Mouse (Mus musculus) induced T-regulatory cell, adult 2 months (primary cell): Measurements from ENCODE around the gene Tmem262.

ENCODE experiments used
- DNase-seq: peaks from one replicate; pipeline ENCODE4 v3.0.0-alpha.2; 2012; ENCODE audit warnings: low read depth

The Tmem262 gene

DNA sequence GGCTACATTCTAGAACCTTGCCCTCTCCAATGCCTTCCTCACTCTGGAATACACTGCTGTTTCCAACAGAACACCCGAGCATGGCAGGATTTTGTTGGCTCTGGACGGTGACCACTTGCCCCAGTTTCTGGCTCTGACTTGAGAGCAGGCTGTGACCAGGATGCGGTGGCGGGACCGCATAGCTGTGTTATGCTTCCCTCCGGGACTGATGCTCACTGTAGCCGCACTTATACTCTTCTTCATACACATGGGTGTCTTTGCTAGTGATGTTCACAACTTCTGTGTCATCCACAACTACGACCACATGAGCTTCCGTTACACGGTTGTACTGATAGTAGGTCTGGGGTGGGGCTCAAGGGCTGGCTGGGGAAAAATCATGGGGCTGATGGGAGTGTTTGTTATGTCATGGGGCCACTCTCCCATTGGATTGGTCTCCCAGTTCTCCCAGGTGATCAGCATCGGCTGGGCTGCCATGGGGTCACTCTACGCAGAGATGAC, at the start of gene Tmem262:
Tmem262 (plus strand) TSS at position 51 of the 498 bp plus-strand sequence.
- DNase-seq: no peak

DNA sequence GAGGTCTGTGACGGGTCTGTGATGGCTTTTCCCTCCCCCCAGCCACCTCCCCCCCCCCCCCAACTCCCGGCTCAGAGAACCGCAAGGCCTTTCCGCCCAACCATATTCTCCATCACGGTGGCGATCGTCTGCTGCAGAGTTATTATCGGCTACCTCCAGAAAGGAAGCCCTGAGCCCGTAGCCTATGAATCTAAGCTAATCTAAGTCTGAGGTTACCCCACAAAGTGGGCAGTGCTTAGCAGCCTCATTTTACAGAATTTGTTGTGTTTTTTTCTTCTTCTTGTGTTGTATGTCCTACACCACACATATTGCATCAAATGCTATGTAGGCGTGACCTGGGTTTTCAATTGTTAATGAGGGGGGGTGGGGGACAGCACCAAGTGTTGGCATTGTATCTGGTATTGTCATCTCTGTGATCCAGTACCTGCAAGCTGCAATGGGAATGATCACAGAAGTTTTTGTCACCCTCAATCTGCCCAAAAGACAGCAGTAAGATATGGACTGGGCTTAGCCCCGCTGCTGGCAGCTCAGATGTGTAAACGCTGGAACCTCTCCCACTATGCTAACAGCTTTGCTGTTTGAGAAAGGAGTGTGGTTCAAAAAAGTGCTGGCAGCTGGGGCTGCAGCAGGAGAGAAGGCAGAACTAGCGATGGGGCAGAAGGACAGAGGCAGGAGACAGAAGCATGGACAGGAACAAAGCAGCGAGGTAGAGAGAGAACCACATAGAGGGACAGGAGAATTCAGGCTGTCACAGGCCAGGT, 49.1 kb upstream of the Tmem262 start:
- DNase-seq: no peak

DNA sequence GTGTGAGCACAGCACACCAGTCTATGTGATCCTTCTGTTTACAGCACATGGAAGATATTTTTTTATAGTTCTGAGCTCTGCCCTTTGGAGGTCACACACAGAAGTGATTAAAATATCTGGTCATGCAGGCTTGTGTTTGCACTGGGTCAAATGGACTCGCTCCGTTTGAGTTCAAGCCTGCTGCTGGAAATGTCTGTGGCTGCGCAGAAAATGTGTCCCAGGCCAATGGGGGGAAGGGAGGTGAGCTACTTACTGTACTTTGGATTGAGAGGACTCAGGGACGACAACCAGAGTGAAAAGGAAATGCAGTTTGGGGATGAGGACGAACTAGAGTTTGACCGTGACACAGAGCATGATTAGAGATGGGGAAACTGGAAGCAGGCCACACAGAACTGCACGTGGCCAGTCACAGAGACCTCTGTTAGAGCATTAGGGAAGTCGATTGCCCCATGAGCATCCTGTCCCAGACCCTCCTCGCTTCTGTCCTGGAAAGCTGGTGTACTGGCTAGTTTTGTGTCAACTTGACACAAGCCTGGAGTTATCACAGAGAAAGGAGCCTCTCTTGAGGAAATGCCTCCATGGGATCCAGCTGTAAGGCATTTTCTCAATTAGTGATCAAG, 43.8 kb upstream of the Tmem262 start:
- DNase-seq: no peak

DNA sequence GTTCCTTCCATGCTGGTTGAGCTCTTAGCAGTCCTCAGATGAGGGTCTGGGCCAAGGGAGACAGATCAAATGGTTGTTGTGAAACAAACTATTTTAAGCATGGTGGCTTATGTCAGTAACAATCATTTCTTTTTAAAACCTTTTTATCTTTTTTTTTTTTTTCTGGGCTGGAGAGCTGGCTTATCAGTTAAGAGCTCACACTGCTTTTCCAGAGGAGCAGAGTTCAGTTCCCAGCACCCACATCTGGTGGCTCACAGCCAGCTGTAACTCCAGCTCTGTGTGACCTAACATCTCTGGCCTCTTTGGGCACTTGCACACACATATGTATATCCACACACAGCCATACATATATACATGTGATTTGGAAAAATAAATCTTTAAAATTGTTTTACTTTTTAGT, 42.1 kb upstream of the Tmem262 start:
- no peak for DNase-seq

DNA sequence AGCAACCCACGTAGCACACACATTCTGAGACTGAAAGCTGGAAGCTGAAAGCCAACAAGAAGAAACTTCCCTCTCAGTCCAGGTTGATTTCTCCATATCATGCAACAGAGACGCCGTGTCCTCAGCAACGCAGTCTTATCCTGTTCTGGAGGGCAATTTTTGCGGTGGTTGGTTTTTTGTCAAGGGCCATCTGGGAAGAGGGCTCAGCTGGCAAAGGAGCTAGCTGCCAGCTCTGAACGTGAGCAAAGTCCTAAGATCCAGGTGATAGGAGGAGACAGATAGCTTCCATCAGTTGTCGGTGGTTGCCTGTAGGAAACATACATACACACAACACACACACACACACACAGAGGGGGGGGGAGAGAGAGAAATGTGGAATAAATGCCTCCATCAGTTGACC, 41.5 kb upstream of the Tmem262 start:
- DNase-seq: no peak

DNA sequence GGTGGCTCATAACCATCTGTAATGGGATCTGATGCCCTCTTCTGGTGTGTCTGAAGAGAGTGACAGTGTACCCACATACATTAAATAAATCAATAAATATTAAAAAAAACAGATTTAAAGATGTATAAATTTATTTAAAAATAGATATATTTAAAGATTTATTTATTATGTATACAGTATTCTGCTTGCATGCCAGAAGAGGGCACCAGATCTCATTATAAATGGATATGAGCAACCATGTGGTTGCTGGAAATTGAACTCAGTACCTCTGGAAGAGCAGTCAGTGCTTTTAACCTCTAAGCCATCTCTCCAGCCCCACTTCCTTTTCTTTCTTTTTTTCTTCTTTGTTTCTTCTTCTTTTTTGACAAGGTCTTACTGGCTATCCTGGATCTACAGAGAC, 39.8 kb upstream of the Tmem262 start:
- DNase-seq: peak; percentile 61

DNA sequence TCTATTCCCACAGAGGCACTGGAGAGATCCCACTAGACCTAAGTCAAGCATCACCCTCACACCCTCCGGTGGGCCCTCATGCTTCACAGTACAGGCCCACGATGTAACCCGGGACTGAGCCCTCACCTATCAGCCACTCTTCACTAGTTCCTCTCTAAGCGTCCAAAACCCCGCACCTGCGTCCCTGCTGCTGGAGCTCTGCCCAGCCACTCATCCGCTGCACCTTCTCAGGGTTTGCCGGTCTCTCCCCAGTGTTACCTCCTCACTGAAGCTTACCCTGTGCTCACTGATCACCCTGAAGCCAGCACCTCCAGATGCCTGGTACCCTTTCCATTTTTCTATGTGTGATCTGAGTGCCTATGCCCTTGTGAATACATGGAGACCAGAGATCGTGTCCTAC, 37.5 kb upstream of the Tmem262 start:
- DNase-seq: no peak

DNA sequence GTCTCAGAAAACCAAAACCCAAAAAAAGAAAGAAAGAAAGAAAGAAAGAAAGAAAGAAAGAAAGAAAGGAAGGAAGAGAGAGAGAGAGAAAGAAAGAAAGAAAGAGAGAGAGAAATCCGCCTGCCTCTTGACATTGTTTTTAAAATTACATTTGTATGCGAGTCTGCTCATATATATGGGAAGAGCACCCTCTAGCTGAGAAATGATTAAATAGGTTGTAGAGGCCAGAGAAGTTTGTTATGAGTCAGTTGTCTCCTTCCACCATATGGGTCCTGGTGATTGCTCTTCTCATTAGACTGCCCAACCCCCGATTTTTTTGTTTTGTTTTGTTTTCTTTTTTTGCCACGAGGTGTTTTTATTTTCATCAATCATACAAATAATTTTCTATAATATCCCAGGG, 35.7 kb upstream of the Tmem262 start:
- DNase-seq: peak; percentile 80

DNA sequence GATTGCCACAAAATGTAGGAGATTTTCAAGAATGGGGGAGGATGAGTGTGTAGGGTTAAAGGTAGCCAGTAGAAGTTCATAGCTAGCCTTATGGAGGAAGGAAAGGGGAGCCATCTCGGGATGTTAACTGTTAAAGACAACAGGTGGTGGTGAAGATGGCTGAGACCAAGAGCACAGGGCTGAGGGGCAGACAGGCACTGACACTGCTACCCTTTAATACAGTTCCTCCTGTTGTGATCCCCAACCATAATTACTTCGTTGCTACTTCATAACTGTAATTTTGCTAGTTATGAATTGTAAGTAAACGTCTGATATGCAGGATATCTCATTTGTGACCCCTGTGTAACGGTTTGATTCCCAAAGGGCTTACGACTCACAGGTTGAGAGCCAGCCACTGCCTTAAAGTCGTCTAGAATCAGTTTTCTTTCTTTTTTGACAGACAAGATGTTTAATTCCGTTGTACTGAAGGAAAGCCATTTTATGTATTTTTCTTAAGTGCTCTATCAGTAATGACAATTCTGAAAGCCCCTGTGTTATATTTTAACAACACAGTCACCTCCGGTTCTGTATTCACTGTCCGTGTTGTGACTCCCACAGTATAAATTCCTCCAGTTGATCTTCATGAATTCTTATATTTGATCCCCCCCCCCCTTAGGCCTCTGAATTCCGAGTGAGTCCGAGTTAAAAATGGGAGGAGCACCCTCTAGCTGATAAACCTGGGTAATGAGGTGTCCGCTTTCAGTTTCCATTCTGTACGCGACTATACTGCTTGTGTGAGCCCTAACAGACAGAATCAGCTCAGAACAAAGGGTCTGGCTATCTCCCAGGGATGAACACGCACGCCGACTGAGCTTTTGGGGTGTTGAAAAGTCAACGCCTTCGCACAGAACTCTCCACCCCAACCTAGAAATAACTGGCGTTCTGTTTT, 34.2 kb upstream of the Tmem262 start:
- DNase-seq: peak; percentile 86

DNA sequence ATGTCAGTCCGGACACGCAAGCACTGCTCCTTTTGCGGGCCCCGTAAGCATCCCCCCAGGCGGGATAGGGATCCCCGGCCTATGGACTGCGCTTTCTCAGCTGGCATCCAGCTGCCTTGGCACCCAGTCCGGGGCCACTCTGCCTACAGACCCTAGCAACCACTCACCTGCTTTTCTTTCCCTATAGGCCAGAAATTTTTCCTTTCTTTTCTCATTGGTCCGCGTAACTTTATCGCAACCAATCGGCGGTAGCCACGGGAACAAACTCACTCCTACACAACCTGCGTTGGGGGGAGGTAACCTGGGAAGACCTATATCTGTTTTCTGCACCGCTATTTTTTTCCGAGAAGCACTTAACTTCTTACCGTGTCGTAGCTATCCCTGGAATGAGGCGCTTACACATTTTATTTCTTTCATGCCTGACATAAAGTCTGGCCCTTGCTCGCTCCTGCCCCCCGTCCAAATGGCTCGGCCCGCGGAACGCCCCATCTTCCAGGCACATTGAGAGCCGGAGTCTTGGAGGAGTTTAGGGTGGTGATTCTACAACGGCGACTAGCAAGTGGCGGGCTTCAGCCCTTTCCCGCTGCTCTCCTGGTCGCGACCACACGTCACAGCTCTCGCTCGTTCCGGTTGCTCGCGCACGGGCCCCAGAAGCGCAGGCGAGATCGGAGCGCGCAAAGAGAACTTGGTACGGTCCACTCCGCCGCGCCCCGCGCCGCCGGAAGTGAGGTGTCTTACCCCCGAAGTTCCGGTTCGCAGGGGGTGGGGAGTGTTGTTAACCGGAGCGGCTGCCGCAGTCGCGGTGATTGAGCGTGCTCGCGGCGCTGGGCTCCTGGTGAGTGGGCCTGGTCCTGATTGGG, 33.3 kb upstream of the Tmem262 start, which contains the start of gene Syvn1:
Syvn1 (plus strand) TSS at position 283 of the 860 bp plus-strand sequence.
- DNase-seq: peak; percentile 98

DNA sequence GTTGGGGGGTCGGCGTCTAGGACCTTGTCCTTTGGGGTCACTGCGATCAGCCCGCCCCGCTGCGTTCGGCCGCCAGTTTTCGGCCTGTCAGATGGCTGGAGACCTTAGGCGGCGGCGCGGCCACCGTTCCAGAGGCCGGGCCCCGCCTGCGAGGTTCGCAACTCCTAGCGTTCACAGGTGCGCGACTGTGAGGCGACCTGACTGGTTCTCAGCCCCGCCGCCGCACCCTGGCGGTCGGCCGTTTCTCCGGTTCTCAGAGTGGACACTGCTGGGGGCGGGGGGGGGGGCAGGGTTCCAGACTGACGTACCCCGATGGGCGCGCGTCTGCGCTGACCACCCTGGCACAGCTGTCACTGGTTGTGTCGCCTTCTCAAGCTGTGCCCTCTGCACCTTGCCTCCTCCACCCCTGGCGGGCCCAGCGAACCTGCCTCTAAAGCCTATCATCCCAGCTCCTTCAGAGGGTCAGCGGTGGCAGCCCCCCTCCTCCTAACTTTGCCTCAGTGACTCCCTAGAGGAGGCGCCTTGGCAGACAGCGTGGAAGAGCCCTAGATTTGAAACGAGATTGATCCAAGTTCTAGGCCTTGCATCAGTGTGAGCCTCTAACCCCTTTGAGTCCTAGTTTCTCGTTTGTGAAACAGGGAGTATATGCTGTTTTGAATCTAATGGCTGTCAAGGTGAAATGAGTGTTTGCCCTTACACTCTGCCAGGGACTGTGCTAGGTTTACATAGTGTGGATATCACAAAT, 32.5 kb upstream of the Tmem262 start:
- no peak for DNase-seq

DNA sequence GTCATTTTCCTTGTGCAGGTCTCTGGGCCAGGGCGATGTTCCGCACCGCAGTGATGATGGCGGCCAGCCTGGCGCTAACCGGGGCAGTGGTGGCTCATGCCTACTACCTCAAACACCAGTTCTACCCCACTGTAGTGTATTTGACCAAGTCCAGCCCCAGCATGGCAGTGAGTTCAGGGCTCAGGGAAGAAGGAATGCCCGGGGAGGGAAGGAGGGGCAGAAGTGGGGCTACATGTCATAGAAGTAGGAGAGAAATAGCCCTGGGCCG, 32.0 kb upstream of the Tmem262 start:
- no peak for DNase-seq

DNA sequence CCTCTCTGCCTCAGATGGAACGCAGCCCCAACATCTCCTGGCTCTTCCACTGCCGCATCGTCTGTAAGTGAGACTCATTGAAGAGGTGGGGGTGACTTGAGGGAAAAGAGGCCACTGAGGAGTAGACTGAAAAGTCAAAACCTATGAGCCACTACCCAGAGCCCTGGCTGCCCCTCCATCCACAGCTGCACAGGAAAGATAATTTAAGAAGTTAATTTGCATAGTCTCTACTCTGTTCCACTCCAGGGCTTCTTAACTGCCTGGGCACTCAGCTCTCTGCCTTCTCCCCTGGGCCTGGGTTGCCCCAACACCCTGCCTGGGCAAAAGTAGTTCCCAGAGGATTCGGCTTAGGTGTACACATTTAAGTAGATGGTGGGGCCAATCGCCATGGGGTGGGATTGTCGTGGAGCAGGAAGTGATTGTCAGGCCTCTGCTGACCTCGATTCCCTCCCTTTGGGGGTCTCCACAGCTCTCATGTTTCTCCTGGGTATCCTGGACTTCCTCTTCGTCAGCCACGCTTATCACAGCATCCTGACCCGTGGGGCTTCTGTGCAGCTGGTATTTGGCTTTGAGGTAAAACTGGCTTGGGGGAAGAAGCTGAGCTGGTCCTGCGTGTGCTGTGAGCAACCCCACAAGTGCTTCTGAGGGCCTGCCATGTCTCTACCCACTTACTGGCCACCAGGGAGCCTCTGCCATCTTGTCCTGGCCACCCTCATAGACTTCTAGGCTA, 31.0 kb upstream of the Tmem262 start:
- DNase-seq: no peak

DNA sequence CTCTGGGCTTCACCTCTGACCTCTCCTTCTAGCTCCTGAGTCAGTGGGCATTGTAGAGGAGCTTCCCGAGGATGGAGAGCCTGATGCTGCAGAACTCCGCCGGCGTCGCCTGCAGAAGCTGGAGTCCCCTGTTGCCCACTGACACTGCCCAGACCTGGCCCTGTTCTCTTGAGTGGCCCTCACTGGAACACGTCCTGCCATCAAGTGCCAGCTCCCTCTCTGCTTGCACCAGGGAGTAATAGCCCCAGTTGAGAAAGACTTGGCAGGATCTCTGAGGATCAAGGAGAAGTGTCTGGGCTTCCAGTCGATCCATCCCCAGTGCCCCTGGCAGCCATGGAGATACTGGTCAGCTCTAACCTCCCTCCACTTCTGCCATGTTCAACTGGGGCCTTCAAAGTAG, 27.3 kb upstream of the Tmem262 start:
- no peak for DNase-seq

DNA sequence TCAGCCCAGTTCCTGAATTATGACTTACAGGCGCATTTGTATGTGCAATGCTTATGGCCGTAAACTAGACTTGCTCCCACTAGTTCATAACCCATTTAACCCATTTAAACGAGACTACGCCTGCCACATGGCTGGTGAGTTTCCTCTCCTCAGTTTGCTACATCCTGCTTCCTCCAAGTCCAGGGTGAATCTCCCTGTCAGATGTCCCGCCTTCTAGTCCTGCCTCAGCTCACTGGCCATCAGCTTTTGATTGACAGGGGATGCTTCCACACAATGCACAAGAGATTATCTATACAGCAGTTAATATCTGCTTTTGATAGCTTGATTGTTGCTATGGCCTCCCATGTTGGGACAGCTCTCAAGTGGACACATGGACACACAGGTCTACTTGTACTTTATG, 25.5 kb upstream of the Tmem262 start:
- no peak for DNase-seq

DNA sequence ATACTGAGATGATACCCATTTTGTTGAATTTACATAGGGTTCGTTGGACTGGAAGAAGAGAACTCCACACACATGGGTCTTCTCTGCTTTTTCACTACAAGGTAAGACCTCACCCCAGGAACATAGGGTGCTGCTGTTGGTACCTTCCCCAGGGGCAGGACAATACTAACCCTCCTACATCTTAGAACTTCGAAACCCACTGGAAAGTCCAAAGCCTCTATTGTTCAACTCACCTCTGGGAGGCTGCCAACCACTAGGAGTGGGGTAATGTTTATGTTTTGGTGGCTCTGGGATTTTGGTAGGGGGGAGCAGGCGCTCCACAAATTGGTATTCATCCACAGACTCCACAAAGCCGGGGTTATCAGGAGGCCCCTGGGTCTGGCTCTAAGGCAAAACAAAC, 23.1 kb upstream of the Tmem262 start:
- DNase-seq: no peak

DNA sequence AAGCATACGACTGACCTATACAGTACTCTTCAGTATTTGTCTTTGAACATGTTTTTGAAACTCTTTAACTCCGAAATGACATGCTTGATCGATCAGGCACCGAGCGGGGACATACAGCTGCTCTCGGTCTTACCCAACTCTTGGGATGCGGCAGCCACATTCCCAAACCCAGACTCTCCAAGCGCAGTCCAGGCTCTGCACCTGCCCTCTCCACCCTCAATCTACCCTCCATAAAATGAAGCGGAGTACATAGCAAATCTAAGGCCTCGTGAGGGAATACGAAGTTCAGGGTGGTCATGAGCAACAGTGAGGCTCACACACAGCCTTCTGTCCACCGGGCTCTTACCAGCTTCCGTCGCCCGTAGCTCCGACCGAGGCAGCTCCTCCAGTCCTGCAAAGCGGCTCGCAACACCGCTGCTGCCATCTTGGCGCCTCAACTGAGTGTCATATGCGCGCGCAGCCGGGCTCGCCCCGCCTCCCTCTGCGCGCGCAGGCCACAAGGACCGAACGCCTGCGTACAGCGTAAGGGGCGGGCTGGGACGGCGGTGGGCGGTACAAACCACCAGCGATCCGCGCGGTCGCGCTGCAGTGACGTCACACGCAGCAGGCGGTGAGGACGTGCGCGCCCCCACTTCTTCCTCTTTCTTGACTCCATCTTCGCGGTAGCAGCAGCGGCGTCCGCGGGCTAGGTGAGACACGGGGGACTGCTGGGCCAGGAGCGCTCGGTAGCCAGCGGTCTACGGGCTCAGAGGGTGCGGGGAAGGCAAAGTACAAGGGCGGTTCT, 22.3 kb upstream of the Tmem262 start, which contains the start of the genes Mrpl49 and Fau:
Mrpl49 (minus strand) TSS at position 473 of the 784 bp plus-strand sequence.
Fau (plus strand) TSS at position 532 of the 784 bp plus-strand sequence.
- peak; percentile 98 for DNase-seq

DNA sequence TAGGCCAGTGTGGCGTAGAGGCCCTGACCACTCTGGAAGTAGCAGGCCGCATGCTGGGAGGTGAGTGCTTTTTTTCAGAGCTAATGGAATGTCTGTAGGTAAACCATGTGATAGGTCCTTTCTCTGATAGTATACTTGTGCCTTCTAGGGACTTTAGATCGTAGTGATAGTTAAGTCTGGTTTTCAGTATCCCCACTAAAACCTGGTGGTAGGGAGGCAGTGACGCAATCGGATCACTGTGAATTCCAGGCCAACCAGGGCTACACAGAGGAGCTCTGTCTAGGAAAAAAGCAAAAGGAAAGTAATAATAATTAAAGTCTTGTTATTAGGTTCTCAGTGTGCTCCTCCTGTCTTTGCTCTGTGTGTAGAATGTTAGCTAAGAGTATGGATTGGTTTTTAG, 21.3 kb upstream of the Tmem262 start:
- peak; percentile 29 for DNase-seq

DNA sequence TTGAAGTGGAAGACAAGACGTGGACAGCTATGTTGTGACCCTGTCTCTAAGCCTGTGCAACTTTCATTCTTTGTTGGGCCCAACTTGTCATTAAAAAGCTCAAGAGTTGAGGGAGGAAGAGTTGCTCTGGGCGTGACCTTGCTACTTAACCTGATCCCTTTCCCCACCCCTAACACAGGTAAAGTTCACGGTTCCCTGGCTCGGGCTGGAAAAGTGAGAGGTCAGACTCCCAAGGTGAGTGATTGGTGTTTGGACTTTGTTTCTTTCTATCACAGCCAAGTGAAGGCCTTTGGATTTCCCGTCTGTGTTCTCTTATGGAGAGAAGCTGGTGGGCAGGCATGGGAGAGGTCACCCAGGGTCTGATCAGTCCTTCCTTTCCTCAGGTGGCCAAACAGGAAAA, 20.9 kb upstream of the Tmem262 start:
- peak; percentile 23 for DNase-seq
